Mouse (Mus musculus): ENCODE measurements around the gene Atrnl1. TPM values are rescaled to one million over a fixed set of nuclear protein-coding genes. Genes with fewer than 3 reads are reported as not detected.

Atrnl1 gene
- total RNA-seq, 2 experiments from 2014 or later: 64.3 to 71.3 TPM

DNA sequence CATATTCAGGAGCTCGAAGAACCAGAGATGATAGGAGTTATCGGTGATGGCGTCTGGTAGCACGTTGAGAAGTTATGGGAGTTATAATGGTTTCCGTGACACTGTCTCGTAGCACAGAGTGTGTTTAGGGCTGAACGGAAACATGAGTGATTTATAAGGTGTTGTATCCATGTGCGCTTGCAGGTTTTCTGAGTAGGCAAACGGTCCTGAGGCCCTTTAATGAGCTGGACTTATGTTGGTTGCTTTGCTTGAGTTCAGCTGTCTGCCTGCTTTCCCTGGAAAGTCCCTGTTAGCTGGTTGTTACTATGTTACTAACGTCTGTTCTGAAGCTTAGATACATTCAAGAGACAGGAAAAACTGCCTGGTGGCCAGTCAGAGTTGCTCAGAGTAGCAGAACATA, 567.6 kb downstream of the Atrnl1 start:
- no peak for DNase-seq (ENCODE audit: low spot score in 2 of 2)

GRCm38 (mm10) chr19:58180773-58181172, 569.9 kb downstream of the Atrnl1 start:
- DNase-seq (ENCODE audit: low spot score in 2 of 2): no peak

Small RNAs within 50 kb of the gene (microRNA-seq; reads per million reads assigned to microRNA genes)
- gene Mir5623: 0.99 to 1.2 reads per million in 2 experiments

Other genes with a start within 250 kb of the Atrnl1 start
- gene Trub1, start 158.1 kb upstream of the Atrnl1 start, total RNA-seq (2021): 10 to 100 TPM; 21.3 to 22.0 TPM

Measured in layer of hippocampus, adult 18-20 months (tissue).